9 mouse cellular contexts compared by ENCODE assay signal in genomic region chr5:122143543-122143942, GRCm38 (mm10). TPM values are rescaled to one million over a fixed set of nuclear protein-coding genes. Genes with fewer than 3 reads are reported as not detected.
DNase-seq lines count a peak whose midpoint lies in the region; ATAC-seq and TF ChIP-seq lines count a peak whose summit lies in the region.
"Had no signal": no experiment of that assay in that cellular context is flagged by ENCODE, and none has a peak within 500 bp of the region (broad histone marks: within the 10 kb centered on the region; RNA-seq: fewer than 3 reads in every experiment).

No protein-coding gene starts in this region.

- H3K4me3 ChIP-seq in forebrain, embryonic 10.5 days, result no peak overlapping the region
- no peak overlapping the region for H3K4me3 ChIP-seq in forebrain, embryonic 13.5 days
- no peak overlapping the region for H3K4me3 ChIP-seq in cortical plate, adult 2 months (ENCODE audit: insufficient read depth, low read length)
- no peak overlapping the region for H3K4me3 ChIP-seq in left cerebral cortex, adult 2 months
- no peak overlapping the region for H3K4me3 ChIP-seq in neural tube, embryonic 15.5 days (replicated peaks)

- no peak for DNase-seq in forebrain, embryonic 10.5 days (ENCODE audit: extremely low spot score, low spot score)
- peak; percentile 61 for DNase-seq in 416B (ENCODE audit: low read depth)
- peak in 1 of 2 experiments; percentile 56 for DNase-seq in left cerebral cortex, adult 2 months (ENCODE audit: extremely low spot score in 1 of 2, low spot score in 2 of 2)
- no peak for DNase-seq in yolk sac, embryonic 10.5 days (ENCODE audit: low spot score)
- DNase-seq in layer of hippocampus, adult 18-20 months (ENCODE audit: low spot score in 2 of 2), result no peak

- 90% methylated on average over 15 of the region's 15 CpGs for WGBS in forebrain, embryonic 10.5 days
- 87% methylated on average over 15 of the region's 15 CpGs for WGBS in forebrain, embryonic 13.5 days
- 88% methylated on average over 15 of the region's 15 CpGs for WGBS in neural tube, embryonic 15.5 days

- no peak for TF ChIP-seq CTCF in cortical plate, adult 2 months (IDR thresholded peaks at IDR 0.05; ENCODE audit: extremely low read depth, insufficient read depth, low read length)
- no peak for TF ChIP-seq CTCF in left cerebral cortex, adult 2 months (IDR thresholded peaks at IDR 0.05)

- H3K27me3 ChIP-seq in forebrain, embryonic 10.5 days (ENCODE audit: poor library complexity, severe bottlenecking), result no peaks in the 10 kb centered on the region
- H3K27me3 ChIP-seq in forebrain, embryonic 13.5 days, result no peaks in the 10 kb centered on the region
- no peaks in the 10 kb centered on the region for H3K27me3 ChIP-seq in neural tube, embryonic 15.5 days (replicated peaks)

- no peaks in the 10 kb centered on the region for H3K36me3 ChIP-seq in forebrain, embryonic 10.5 days (replicated peaks)
- H3K36me3 ChIP-seq in forebrain, embryonic 13.5 days (ENCODE audit: poor library complexity, severe bottlenecking), result no peaks in the 10 kb centered on the region
- H3K36me3 ChIP-seq in neural tube, embryonic 15.5 days, result no peaks in the 10 kb centered on the region

- H3K4me2 ChIP-seq in forebrain, embryonic 13.5 days, result no peak overlapping the region
- no peak overlapping the region for H3K4me2 ChIP-seq in neural tube, embryonic 15.5 days
- H3K4me2 ChIP-seq: hindbrain, embryonic 14.5 days had no signal

- no peak for ATAC-seq in forebrain, embryonic 13.5 days
- no peak for ATAC-seq in neural tube, embryonic 15.5 days (ENCODE audit: low FRiP score)

- intact Hi-C loops in left cerebral cortex, adult 2 months (cut with DNase I), result no loop called here

- H3K9ac ChIP-seq in forebrain, embryonic 13.5 days, result no peak overlapping the region
- H3K9ac ChIP-seq in neural tube, embryonic 15.5 days (replicated peaks), result no peak overlapping the region
- H3K9ac ChIP-seq: hindbrain, embryonic 14.5 days had no signal

- TF ChIP-seq POLR2A in cortical plate, adult 2 months (IDR thresholded peaks at IDR 0.05; ENCODE audit: extremely low read depth, insufficient read depth, low read length), result no peak

- peaks cover 18% of the 10 kb centered on the region for H3K4me1 ChIP-seq in forebrain, embryonic 10.5 days
- no peaks in the 10 kb centered on the region for H3K4me1 ChIP-seq in forebrain, embryonic 13.5 days
- no peaks in the 10 kb centered on the region; the same call in 1 of the 2 replicates for H3K4me1 ChIP-seq in cortical plate, adult 2 months (ENCODE audit: control insufficient read depth, insufficient read depth, low read length)
- peaks cover 7% of the 10 kb centered on the region for H3K4me1 ChIP-seq in neural tube, embryonic 15.5 days

- 0 out of 2 replicates have a peak overlapping the region, but pooled peaks have one; percentile 25 for H3K27ac ChIP-seq in forebrain, embryonic 10.5 days
- H3K27ac ChIP-seq in forebrain, embryonic 13.5 days, result no peak overlapping the region
- H3K27ac ChIP-seq in cortical plate, adult 2 months (ENCODE audit: insufficient read depth, low read length), result 0 out of 2 replicates have a peak overlapping the region, but pooled peaks have one; percentile 16
- H3K27ac ChIP-seq in left cerebral cortex, adult 2 months, result peak overlapping the region; percentile 25
- no peak overlapping the region for H3K27ac ChIP-seq in neural tube, embryonic 15.5 days (replicated peaks)
- H3K27ac ChIP-seq: hindbrain, embryonic 14.5 days had no signal

- no peaks in the 10 kb centered on the region for H3K9me3 ChIP-seq in forebrain, embryonic 10.5 days
- no peaks in the 10 kb centered on the region for H3K9me3 ChIP-seq in forebrain, embryonic 13.5 days (replicated peaks)
- no peaks in the 10 kb centered on the region for H3K9me3 ChIP-seq in neural tube, embryonic 15.5 days (replicated peaks)

RNA-seq across cellular contexts. Expression of gene Ccdc63, which starts 2.9 kb away (rescaled TPM):
- polyA plus RNA-seq in forebrain, embryonic 10.5 days (2016; fragmentation: Nextera tagmentation; extraction: Ambion mirVana), result not detected in 2 replicates
- not detected in 2 replicates for polyA plus RNA-seq in forebrain, embryonic 13.5 days (2015; fragmentation: Nextera tagmentation; extraction: Ambion mirVana)
- 0.17 and 0.44 TPM in 2 replicates for polyA plus RNA-seq in cortical plate, adult 2 months (2012; rRNA removed)
- total RNA-seq in left cerebral cortex, adult 2 months (2021), result 1 to 10 TPM in 1 of 2 experiments, under 1 TPM in 1; 0.66 to 1.1 TPM
- 0.44 TPM in 1 of 2 replicates, not detected in the other for polyA plus RNA-seq in neural tube, embryonic 15.5 days (2015; fragmentation: Nextera tagmentation; extraction: Ambion mirVana)
- total RNA-seq in layer of hippocampus, adult 18-20 months (2021), result 1 to 10 TPM in 1 of 2 experiments, under 1 TPM in 1; 0.68 to 1.0 TPM

RNA-seq across cellular contexts. Expression of gene Ppp1cc, which starts 14.5 kb away (rescaled TPM):
- 337 and 341 TPM in 2 replicates for polyA plus RNA-seq in forebrain, embryonic 10.5 days (2016; fragmentation: Nextera tagmentation; extraction: Ambion mirVana)
- 288 TPM in 2 replicates for polyA plus RNA-seq in forebrain, embryonic 13.5 days (2015; fragmentation: Nextera tagmentation; extraction: Ambion mirVana)
- 186 and 195 TPM in 2 replicates for polyA plus RNA-seq in cortical plate, adult 2 months (2012; rRNA removed)
- total RNA-seq in left cerebral cortex, adult 2 months (2021), result 100 to 1,000 TPM; 176 to 195 TPM
- polyA plus RNA-seq in neural tube, embryonic 15.5 days (2015; fragmentation: Nextera tagmentation; extraction: Ambion mirVana), result 184 and 200 TPM in 2 replicates
- total RNA-seq in layer of hippocampus, adult 18-20 months (2021), result 100 to 1,000 TPM; 189 to 219 TPM

RNA-seq across cellular contexts. Expression of gene Myl2, which starts 42.8 kb away (rescaled TPM):
- not detected in 2 replicates for polyA plus RNA-seq in forebrain, embryonic 10.5 days (2016; fragmentation: Nextera tagmentation; extraction: Ambion mirVana)
- polyA plus RNA-seq in forebrain, embryonic 13.5 days (2015; fragmentation: Nextera tagmentation; extraction: Ambion mirVana), result 0.81 and 3.6 TPM in 2 replicates
- 2.3 and 2.4 TPM in 2 replicates for polyA plus RNA-seq in cortical plate, adult 2 months (2012; rRNA removed)
- 1 to 10 TPM in 1 of 2 experiments, under 1 TPM in 1; 0.86 to 1.4 TPM for total RNA-seq in left cerebral cortex, adult 2 months (2021)
- 1.8 and 4.7 TPM in 2 replicates for polyA plus RNA-seq in neural tube, embryonic 15.5 days (2015; fragmentation: Nextera tagmentation; extraction: Ambion mirVana)
- total RNA-seq in layer of hippocampus, adult 18-20 months (2021), result 1 to 10 TPM; 1.1 to 2.2 TPM

Comparison
In these comparisons a context has a peak if more than half of its experiments do, and no peak if none do; other contexts are left out.
1. H3K27ac ChIP-seq: peak in forebrain, embryonic 10.5 days (single experiment), cortical plate, adult 2 months (single experiment) and left cerebral cortex, adult 2 months (single experiment); none in forebrain, embryonic 13.5 days (single experiment) and neural tube, embryonic 15.5 days (single experiment).